Mouse (Mus musculus) MEL (cell line): Measurements from ENCODE around the gene Siglece.

ENCODE experiments used
- CHD2 ChIP-seq: IDR thresholded peaks from 2 replicates; pipeline ENCODE4 v1.6.1; 2011; ENCODE audit warnings: low read length, improper control_type of control experiment
- CTCF ChIP-seq, 3 experiments: IDR thresholded peaks in 2 of 3; conservative IDR thresholded peaks in 1 of 3; 2 replicates each; pipeline ENCODE4 v1.5.1; 2011 to 2012; ENCODE audit warnings: low read length in 3 of 3, low read depth in 2 of 3, mild to moderate bottlenecking in 2 of 3, improper control_type of control experiment in 1 of 3, inconsistent platforms in 1 of 3, mixed read lengths in 1 of 3, moderate library complexity in 1 of 3; ENCODE audit not compliant: control insufficient read depth in 1 of 3, insufficient read depth in 1 of 3, poor library complexity in 1 of 3, severe bottlenecking in 1 of 3
- GATA1 ChIP-seq: IDR thresholded peaks from 2 replicates; pipeline ENCODE4 v1.6.1; 2011; ENCODE audit warnings: low read depth, low read length, improper control_type of control experiment
- MYB ChIP-seq: IDR thresholded peaks from 2 replicates; pipeline ENCODE4 v1.6.1; 2011; ENCODE audit warnings: mild to moderate bottlenecking, low read depth, low read length, improper control_type of control experiment
- NELFE ChIP-seq: IDR thresholded peaks from 2 replicates; pipeline ENCODE4 v1.6.1; 2011; ENCODE audit warnings: low read depth, low read length, improper control_type of control experiment
- POLR2A ChIP-seq, 2 experiments: IDR thresholded peaks; 2 replicates each; pipeline ENCODE4 v1.6.1; 2011 to 2012; ENCODE audit warnings: low read length in 2 of 2, mild to moderate bottlenecking in 2 of 2, control low read depth in 1 of 2, improper control_type of control experiment in 1 of 2, low read depth in 1 of 2, moderate library complexity in 1 of 2; ENCODE audit not compliant: control insufficient read depth in 1 of 2, insufficient read depth in 1 of 2, poor library complexity in 1 of 2
- SIN3A ChIP-seq: IDR thresholded peaks from 2 replicates; pipeline ENCODE4 v1.6.1; 2012; ENCODE audit warnings: low read length, improper control_type of control experiment, inconsistent platforms
- ZKSCAN1 ChIP-seq: IDR thresholded peaks from 2 replicates; pipeline ENCODE4 v1.6.1; 2012; ENCODE audit warnings: low read depth, mild to moderate bottlenecking, inconsistent platforms, low read length, improper control_type of control experiment, moderate library complexity

- no peak for TF ChIP-seq MYB
- no peak for TF ChIP-seq GATA1
- TF ChIP-seq POLR2A (IDR thresholded peaks at IDR 0.05; ENCODE audit: control insufficient read depth in 1 of 2, insufficient read depth in 1 of 2, low read depth in 1 of 2, low read length in 2 of 2, poor library complexity in 1 of 2), result no peak
- TF ChIP-seq SIN3A, result no peak
- no peak for TF ChIP-seq CHD2
- no peak for TF ChIP-seq CTCF (IDR thresholded peaks at IDR 0.05 in 2 of 3, conservative IDR thresholded peaks at IDR 0.05 in 1 of 3; ENCODE audit: control insufficient read depth in 1 of 3, insufficient read depth in 1 of 3, low read depth in 2 of 3, low read length in 3 of 3, poor library complexity in 1 of 3, severe bottlenecking in 1 of 3)
- no peak for TF ChIP-seq ZKSCAN1
- TF ChIP-seq NELFE, result no peak
Observed at GRCm38 (mm10) chr7:43608316-43608824, 51.6 kb downstream of the Siglece start.
